Mouse (Mus musculus) megakaryocyte, embryonic 14.5 days (primary cell): ENCODE results near the gene Cbx6.

ENCODE experiments used
- FLI1 ChIP-seq: IDR thresholded peaks from 2 replicates; pipeline ENCODE4 v1.6.1; 2012; ENCODE audit warnings: low read length, inconsistent platforms, mixed read lengths
- GATA1 ChIP-seq: IDR thresholded peaks from 3 replicates; pipeline ENCODE4 v1.6.1; 2012; ENCODE audit warnings: mixed read lengths, low read length, inconsistent platforms, borderline replicate concordance

- TF ChIP-seq GATA1 (no peak), FLI1 (no peak)
Observed at GRCm38 (mm10) chr15:79805246-79805645, 29.2 kb downstream of the Cbx6 start.
